Mouse (Mus musculus): ENCODE measurements around the gene Syne1. TPM values are rescaled to one million over a fixed set of nuclear protein-coding genes. Genes with fewer than 3 reads are reported as not detected.

Gene Syne1
- polyA plus RNA-seq, 1 experiment from 2014 or later: 3.6 TPM

GRCm38 (mm10) chr10:5194671-5195234, 356.5 kb downstream of the Syne1 start:
- Histone ChIP-seq H3K4me1 (replicated peaks; ENCODE audit: control insufficient read depth, insufficient read depth) (no peaks in the 10 kb centered on the region; the same call in 1 of the 2 replicates), H3K27me3 (ENCODE audit: control insufficient read depth, insufficient read depth, low read length) (no peaks in the 10 kb centered on the region), H3K36me3 (ENCODE audit: control insufficient read depth, insufficient read depth, low read length) (no peaks in the 10 kb centered on the region; the same call in 1 of the 2 replicates), H3K9me3 (ENCODE audit: control insufficient read depth, low read length) (no peaks in the 10 kb centered on the region), H3K9ac (ENCODE audit: low read length) (peak overlapping the region; percentile 49), H3K27ac (replicated peaks) (peak overlapping the region; percentile 75), H3K4me3 (ENCODE audit: low read depth, low read length) (peak overlapping the region; percentile 31; the same call in 1 of the 2 replicates), H3K4me2 (replicated peaks; ENCODE audit: low read depth) (peak overlapping the region; percentile 60)
- ATAC-seq (ENCODE audit: low FRiP score, low TSS enrichment) (peak; percentile 97), DNase-seq (ENCODE audit: low spot score) (peak; percentile 73)
- 3% methylated on average over 13 of the region's 13 CpGs for WGBS
- peak; percentile 53 for TF ChIP-seq CTCF (IDR thresholded peaks at IDR 0.05; ENCODE audit: low read depth)
- no peak for TF ChIP-seq EP300 (optimal IDR thresholded peaks at IDR 0.05)

DNA sequence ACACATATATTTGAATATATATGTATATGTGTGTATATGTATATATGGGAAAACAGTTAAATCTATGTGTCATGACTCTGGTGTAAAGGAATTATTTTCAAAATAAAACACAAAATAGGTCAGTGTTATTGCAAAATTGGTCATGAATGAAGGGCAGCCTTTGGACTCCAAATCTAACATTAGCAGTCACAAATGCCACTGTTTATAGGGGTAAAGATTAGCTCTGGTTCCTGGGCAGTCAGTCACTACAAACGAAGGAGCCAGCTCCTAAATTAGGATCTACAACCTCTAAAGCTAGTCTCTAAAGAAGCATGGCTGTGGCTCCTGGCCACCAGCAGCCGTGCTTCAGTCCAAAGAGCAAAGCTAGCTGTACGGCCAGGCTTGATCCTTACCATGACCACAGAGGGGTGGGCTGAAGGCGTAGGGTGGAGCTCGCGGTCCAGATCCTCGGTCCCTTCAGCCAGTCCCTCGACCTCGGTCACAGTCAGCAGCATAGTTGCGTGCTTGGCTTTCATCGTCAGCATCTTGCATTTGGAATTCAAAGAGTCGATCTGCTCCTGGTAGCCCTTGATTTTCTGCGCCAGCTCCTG, 357.1 kb downstream of the Syne1 start:
- H3K4me2 ChIP-seq (replicated peaks; ENCODE audit: low read depth): peak overlapping the region; percentile 60
- no peaks in the 10 kb centered on the region; the same call in 1 of the 2 replicates for H3K36me3 ChIP-seq (ENCODE audit: control insufficient read depth, insufficient read depth, low read length)
- H3K27me3 ChIP-seq (ENCODE audit: control insufficient read depth, insufficient read depth, low read length): no peaks in the 10 kb centered on the region
- ATAC-seq (ENCODE audit: low FRiP score, low TSS enrichment) (peak; percentile 68), DNase-seq (ENCODE audit: low spot score) (no peak)
- no peaks in the 10 kb centered on the region for H3K9me3 ChIP-seq (ENCODE audit: control insufficient read depth, low read length)
- TF ChIP-seq EP300 (optimal IDR thresholded peaks at IDR 0.05) (no peak), CTCF (IDR thresholded peaks at IDR 0.05; ENCODE audit: low read depth) (no peak)
- peak overlapping the region; percentile 49 for H3K9ac ChIP-seq (ENCODE audit: low read length)
- H3K4me3 ChIP-seq (ENCODE audit: low read depth, low read length): peak overlapping the region; percentile 31; the same call in 1 of the 2 replicates
- H3K27ac ChIP-seq (replicated peaks): peak overlapping the region; percentile 75
- no peaks in the 10 kb centered on the region; the same call in 1 of the 2 replicates for H3K4me1 ChIP-seq (replicated peaks; ENCODE audit: control insufficient read depth, insufficient read depth)
- WGBS: 5% methylated on average over 13 of the region's 13 CpGs

DNA sequence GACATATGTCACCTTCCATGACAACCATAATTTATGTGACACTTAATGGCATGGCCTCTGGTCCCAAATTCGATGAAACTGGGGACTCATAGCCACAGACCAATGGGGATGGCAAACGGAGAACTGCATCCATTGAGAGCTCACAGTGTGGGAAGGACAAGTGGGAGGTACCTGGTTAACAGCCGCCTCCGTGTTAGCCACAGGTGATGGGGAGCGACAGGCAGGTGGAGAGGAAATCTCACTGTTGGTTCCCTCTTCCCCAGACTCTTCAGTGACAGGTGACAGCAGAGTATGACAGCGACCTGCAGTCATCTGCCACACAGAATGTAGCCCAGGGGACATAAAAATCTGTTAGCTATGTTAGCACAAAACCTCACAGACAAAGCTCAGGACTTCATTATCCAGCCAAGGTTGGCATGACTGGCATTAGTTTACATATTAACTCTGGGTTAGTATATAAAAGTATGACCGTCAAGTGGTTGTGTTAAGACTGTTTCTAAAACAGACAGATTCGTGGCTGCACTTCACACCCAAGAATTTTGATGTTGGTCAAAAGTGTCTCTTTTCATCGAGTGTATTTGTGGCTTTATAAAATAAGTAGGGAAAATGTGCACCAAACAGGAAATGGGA, 358.3 kb downstream of the Syne1 start:
- no peaks in the 10 kb centered on the region for H3K9me3 ChIP-seq (ENCODE audit: control insufficient read depth, low read length)
- WGBS: 71% methylated on average over 9 of the region's 9 CpGs
- no peaks in the 10 kb centered on the region for H3K27me3 ChIP-seq (ENCODE audit: control insufficient read depth, insufficient read depth, low read length)
- H3K4me1 ChIP-seq (replicated peaks; ENCODE audit: control insufficient read depth, insufficient read depth): no peaks in the 10 kb centered on the region; the same call in 1 of the 2 replicates
- DNase-seq (ENCODE audit: low spot score) (no peak), ATAC-seq (ENCODE audit: low FRiP score, low TSS enrichment) (no peak)
- no peak for TF ChIP-seq EP300 (optimal IDR thresholded peaks at IDR 0.05)
- no peak for TF ChIP-seq CTCF (IDR thresholded peaks at IDR 0.05; ENCODE audit: low read depth)
- no peaks in the 10 kb centered on the region; the same call in 1 of the 2 replicates for H3K36me3 ChIP-seq (ENCODE audit: control insufficient read depth, insufficient read depth, low read length)
- no peak overlapping the region for H3K4me2 ChIP-seq (replicated peaks; ENCODE audit: low read depth)
- H3K27ac ChIP-seq (replicated peaks): no peak overlapping the region
- no peak overlapping the region for H3K4me3 ChIP-seq (ENCODE audit: low read depth, low read length)
- H3K9ac ChIP-seq (ENCODE audit: low read length): no peak overlapping the region

DNA sequence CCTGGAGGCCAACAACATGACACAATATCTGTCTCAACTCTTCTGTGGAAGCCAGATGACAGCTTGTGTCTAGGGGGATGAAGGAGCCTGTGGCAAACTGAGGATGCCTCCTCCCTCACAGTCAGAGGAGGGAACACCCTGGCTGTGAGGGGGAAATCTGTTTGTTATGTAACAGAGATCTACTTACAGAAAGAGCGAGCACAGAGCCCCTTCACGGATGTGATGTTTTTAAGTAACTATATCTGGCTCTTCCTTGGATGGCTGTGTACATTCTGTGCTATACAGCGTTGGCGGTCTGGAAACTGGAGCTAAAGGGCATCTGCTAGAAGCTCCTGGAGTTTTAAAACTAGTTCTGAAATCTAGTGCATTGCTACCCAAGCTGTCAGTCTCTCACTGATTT, 360.5 kb downstream of the Syne1 start:
- 62% methylated on average over 4 of the region's 4 CpGs for WGBS

DNA sequence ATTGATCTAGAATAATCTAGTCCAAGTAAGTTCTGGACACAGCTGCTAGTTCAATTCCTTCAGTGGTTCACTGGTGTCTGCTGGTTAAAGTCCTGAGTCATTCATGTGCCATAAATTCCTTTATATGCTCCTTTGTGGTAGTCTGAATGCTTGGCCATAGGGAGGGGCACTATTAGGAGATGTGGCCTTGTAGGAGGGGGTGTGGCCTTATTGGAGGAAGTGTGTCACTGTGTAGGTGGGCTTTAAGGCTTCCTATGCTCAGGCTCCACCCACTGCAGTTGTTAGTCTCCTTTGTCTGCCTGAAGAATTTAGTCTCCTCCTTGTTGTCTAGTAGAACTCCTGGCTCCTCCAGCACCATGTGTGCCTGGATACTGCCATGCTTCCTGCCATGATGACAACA, 362.4 kb downstream of the Syne1 start:
- ATAC-seq (ENCODE audit: low FRiP score, low TSS enrichment) (no peak), DNase-seq (ENCODE audit: low spot score) (no peak)
- no peaks in the 10 kb centered on the region for H3K27me3 ChIP-seq (ENCODE audit: control insufficient read depth, insufficient read depth, low read length)
- no peak overlapping the region for H3K27ac ChIP-seq (replicated peaks)
- no peaks in the 10 kb centered on the region for H3K4me1 ChIP-seq (replicated peaks; ENCODE audit: control insufficient read depth, insufficient read depth)
- no peak overlapping the region for H3K4me3 ChIP-seq (ENCODE audit: low read depth, low read length)
- TF ChIP-seq CTCF (IDR thresholded peaks at IDR 0.05; ENCODE audit: low read depth): no peak
- no peak for TF ChIP-seq EP300 (optimal IDR thresholded peaks at IDR 0.05)
- H3K36me3 ChIP-seq (ENCODE audit: control insufficient read depth, insufficient read depth, low read length): no peaks in the 10 kb centered on the region; the same call in none of the 2 replicates
- no peak overlapping the region for H3K9ac ChIP-seq (ENCODE audit: low read length)
- H3K9me3 ChIP-seq (ENCODE audit: control insufficient read depth, low read length): no peaks in the 10 kb centered on the region
- H3K4me2 ChIP-seq (replicated peaks; ENCODE audit: low read depth): no peak overlapping the region

More for the DNA sequence above, 360.5 kb downstream of the Syne1 start:
- no peak overlapping the region for H3K27ac ChIP-seq (replicated peaks)
- ATAC-seq (ENCODE audit: low FRiP score, low TSS enrichment): no peak
- H3K4me1 ChIP-seq (replicated peaks; ENCODE audit: control insufficient read depth, insufficient read depth): no peaks in the 10 kb centered on the region; the same call in 1 of the 2 replicates
- no peak overlapping the region for H3K4me2 ChIP-seq (replicated peaks; ENCODE audit: low read depth)
- TF ChIP-seq CTCF (IDR thresholded peaks at IDR 0.05; ENCODE audit: low read depth) (no peak), EP300 (optimal IDR thresholded peaks at IDR 0.05) (no peak)
- no peaks in the 10 kb centered on the region for H3K9me3 ChIP-seq (ENCODE audit: control insufficient read depth, low read length)
- H3K36me3 ChIP-seq (ENCODE audit: control insufficient read depth, insufficient read depth, low read length): no peaks in the 10 kb centered on the region; the same call in 1 of the 2 replicates
- H3K4me3 ChIP-seq (ENCODE audit: low read depth, low read length): no peak overlapping the region
- no peak overlapping the region for H3K9ac ChIP-seq (ENCODE audit: low read length)
- no peak for DNase-seq (ENCODE audit: low spot score)
- no peaks in the 10 kb centered on the region for H3K27me3 ChIP-seq (ENCODE audit: control insufficient read depth, insufficient read depth, low read length)
